Mouse (Mus musculus): ENCODE data around the gene Ap1b1. TPM values are rescaled to one million over a fixed set of nuclear protein-coding genes. Genes with fewer than 3 reads are reported as not detected.

Gene Ap1b1
- polyA plus RNA-seq, 1 experiment from 2014 or later, result 58.6 TPM

- H3K4me1 ChIP-seq, result peaks cover 6% of the 10 kb centered on the region
- H3K27me3 ChIP-seq (replicated peaks; ENCODE audit: low read depth, poor library complexity, severe bottlenecking), result no peaks in the 10 kb centered on the region
- no peak overlapping the region for H3K27ac ChIP-seq (replicated peaks)
- no peaks in the 10 kb centered on the region for H3K9me3 ChIP-seq
- no peak for DNase-seq (ENCODE audit: low spot score)
- 87% methylated on average over 2 of the region's 2 CpGs for WGBS
- H3K4me3 ChIP-seq, result no peak overlapping the region
- H3K36me3 ChIP-seq (replicated peaks), result peaks cover 39% of the 10 kb centered on the region
Measured at GRCm38 (mm10) chr11:4992471-4992870, 5.8 kb downstream of the Ap1b1 start.

- H3K4me1 ChIP-seq, result peaks cover 14% of the 10 kb centered on the region
- H3K27me3 ChIP-seq (replicated peaks; ENCODE audit: low read depth, poor library complexity, severe bottlenecking), result no peaks in the 10 kb centered on the region
- H3K27ac ChIP-seq (replicated peaks), result no peak overlapping the region
- no peak for DNase-seq (ENCODE audit: low spot score)
- peaks cover 31% of the 10 kb centered on the region for H3K36me3 ChIP-seq (replicated peaks)
- no peaks in the 10 kb centered on the region for H3K9me3 ChIP-seq
- 90% methylated on average over 3 of the region's 3 CpGs for WGBS
- H3K4me3 ChIP-seq, result no peak overlapping the region
Measured at GRCm38 (mm10) chr11:4995676-4996075, 9.1 kb downstream of the Ap1b1 start.

- Histone ChIP-seq H3K9me3 (no peaks in the 10 kb centered on the region), H3K27me3 (replicated peaks; ENCODE audit: low read depth, poor library complexity, severe bottlenecking) (no peaks in the 10 kb centered on the region), H3K27ac (replicated peaks) (no peak overlapping the region), H3K4me3 (no peak overlapping the region), H3K36me3 (replicated peaks) (peaks cover 36% of the 10 kb centered on the region), H3K4me1 (peaks cover 14% of the 10 kb centered on the region)
- 89% methylated on average over 5 of the region's 5 CpGs for WGBS
- DNase-seq (ENCODE audit: low spot score), result no peak
Measured at GRCm38 (mm10) chr11:4996621-4997199, 10.1 kb downstream of the Ap1b1 start.

- DNase-seq (ENCODE audit: low spot score), result peak; percentile 47
- no peaks in the 10 kb centered on the region for H3K27me3 ChIP-seq (replicated peaks; ENCODE audit: low read depth, poor library complexity, severe bottlenecking)
- H3K36me3 ChIP-seq (replicated peaks), result peaks cover 42% of the 10 kb centered on the region
- H3K9me3 ChIP-seq, result no peaks in the 10 kb centered on the region
- WGBS, result 23% methylated on average over 3 of the region's 3 CpGs
- H3K4me3 ChIP-seq, result no peak overlapping the region
- peaks cover 14% of the 10 kb centered on the region for H3K4me1 ChIP-seq
- 0 out of 2 replicates have a peak overlapping the region, but pooled peaks have one; percentile 48 for H3K27ac ChIP-seq (replicated peaks)
Measured at GRCm38 (mm10) chr11:4998352-4998751, 11.7 kb downstream of the Ap1b1 start.

GRCm38 (mm10) chr11:4998762-4999161 lies 12.1 kb downstream of the Ap1b1 start:
- Histone ChIP-seq H3K9me3 (no peaks in the 10 kb centered on the region), H3K4me1 (peaks cover 14% of the 10 kb centered on the region), H3K4me3 (no peak overlapping the region), H3K27ac (replicated peaks) (0 out of 2 replicates have a peak overlapping the region, but pooled peaks have one; percentile 37), H3K27me3 (replicated peaks; ENCODE audit: low read depth, poor library complexity, severe bottlenecking) (no peaks in the 10 kb centered on the region), H3K36me3 (replicated peaks) (peaks cover 40% of the 10 kb centered on the region)
- 50% methylated on average over 1 of the region's 1 CpGs for WGBS
- no peak for DNase-seq (ENCODE audit: low spot score)

GRCm38 (mm10) chr11:5000241-5000640 lies 13.6 kb downstream of the Ap1b1 start:
- peaks cover 35% of the 10 kb centered on the region for H3K36me3 ChIP-seq (replicated peaks)
- WGBS, result 89% methylated on average over 1 of the region's 1 CpGs
- H3K27ac ChIP-seq (replicated peaks), result no peak overlapping the region
- no peaks in the 10 kb centered on the region for H3K27me3 ChIP-seq (replicated peaks; ENCODE audit: low read depth, poor library complexity, severe bottlenecking)
- H3K4me1 ChIP-seq, result peaks cover 14% of the 10 kb centered on the region
- H3K9me3 ChIP-seq, result no peaks in the 10 kb centered on the region
- H3K4me3 ChIP-seq, result no peak overlapping the region
- DNase-seq (ENCODE audit: low spot score), result no peak

GRCm38 (mm10) chr11:5002826-5003225 lies 16.2 kb downstream of the Ap1b1 start:
- whole genome bisulfite sequencing, result 89% methylated on average over 4 of the region's 4 CpGs
- DNase-seq (ENCODE audit: low spot score), result no peak
- H3K36me3 ChIP-seq (replicated peaks), result peaks cover 24% of the 10 kb centered on the region

GRCm38 (mm10) chr11:5005528-5005927 lies 18.9 kb downstream of the Ap1b1 start:
- DNase-seq (ENCODE audit: low spot score), result no peak
- no peaks in the 10 kb centered on the region for H3K27me3 ChIP-seq (replicated peaks; ENCODE audit: low read depth, poor library complexity, severe bottlenecking)
- H3K4me1 ChIP-seq, result no peaks in the 10 kb centered on the region
- H3K27ac ChIP-seq (replicated peaks), result no peak overlapping the region
- peaks cover 20% of the 10 kb centered on the region for H3K36me3 ChIP-seq (replicated peaks)
- H3K4me3 ChIP-seq, result no peak overlapping the region
- 94% methylated on average over 2 of the region's 2 CpGs for WGBS
- no peaks in the 10 kb centered on the region for H3K9me3 ChIP-seq

More at GRCm38 (mm10) chr11:5002826-5003225, 16.2 kb downstream of the Ap1b1 start:
- Histone ChIP-seq H3K9me3 (no peaks in the 10 kb centered on the region), H3K27me3 (replicated peaks; ENCODE audit: low read depth, poor library complexity, severe bottlenecking) (no peaks in the 10 kb centered on the region), H3K27ac (replicated peaks) (no peak overlapping the region), H3K4me3 (no peak overlapping the region), H3K4me1 (peaks cover 13% of the 10 kb centered on the region)

GRCm38 (mm10) chr11:5007186-5007585 lies 20.6 kb downstream of the Ap1b1 start:
- 93% methylated on average over 1 of the region's 1 CpGs for WGBS
- Histone ChIP-seq H3K36me3 (replicated peaks) (peaks cover 22% of the 10 kb centered on the region), H3K4me1 (no peaks in the 10 kb centered on the region), H3K9me3 (no peaks in the 10 kb centered on the region), H3K4me3 (no peak overlapping the region), H3K27me3 (replicated peaks; ENCODE audit: low read depth, poor library complexity, severe bottlenecking) (no peaks in the 10 kb centered on the region), H3K27ac (replicated peaks) (no peak overlapping the region)
- DNase-seq (ENCODE audit: low spot score), result no peak

- peaks cover 30% of the 10 kb centered on the region for H3K36me3 ChIP-seq (replicated peaks)
- H3K27me3 ChIP-seq (replicated peaks; ENCODE audit: low read depth, poor library complexity, severe bottlenecking), result no peaks in the 10 kb centered on the region
- DNase-seq (ENCODE audit: low spot score), result no peak
- 85% methylated on average over 3 of the region's 3 CpGs for WGBS
- H3K4me1 ChIP-seq, result no peaks in the 10 kb centered on the region
- no peak overlapping the region for H3K4me3 ChIP-seq
- no peaks in the 10 kb centered on the region for H3K9me3 ChIP-seq
- H3K27ac ChIP-seq (replicated peaks), result no peak overlapping the region
Measured at GRCm38 (mm10) chr11:5008867-5009266, 22.2 kb downstream of the Ap1b1 start.

- H3K9me3 ChIP-seq, result no peaks in the 10 kb centered on the region
- H3K4me1 ChIP-seq, result no peaks in the 10 kb centered on the region
- H3K36me3 ChIP-seq (replicated peaks), result peaks cover 36% of the 10 kb centered on the region
- no peak overlapping the region for H3K4me3 ChIP-seq
- H3K27ac ChIP-seq (replicated peaks), result no peak overlapping the region
- no peaks in the 10 kb centered on the region for H3K27me3 ChIP-seq (replicated peaks; ENCODE audit: low read depth, poor library complexity, severe bottlenecking)
- WGBS, result 89% methylated on average over 3 of the region's 3 CpGs
- DNase-seq (ENCODE audit: low spot score), result no peak
Measured at GRCm38 (mm10) chr11:5009354-5010074, 22.9 kb downstream of the Ap1b1 start.

GRCm38 (mm10) chr11:5010205-5010604 lies 23.6 kb downstream of the Ap1b1 start:
- H3K27ac ChIP-seq (replicated peaks), result no peak overlapping the region
- H3K4me3 ChIP-seq, result no peak overlapping the region
- no peak for DNase-seq (ENCODE audit: low spot score)
- peaks cover 43% of the 10 kb centered on the region for H3K36me3 ChIP-seq (replicated peaks)
- no peaks in the 10 kb centered on the region for H3K4me1 ChIP-seq
- no peaks in the 10 kb centered on the region for H3K9me3 ChIP-seq
- 89% methylated on average over 1 of the region's 1 CpGs for WGBS
- no peaks in the 10 kb centered on the region for H3K27me3 ChIP-seq (replicated peaks; ENCODE audit: low read depth, poor library complexity, severe bottlenecking)

GRCm38 (mm10) chr11:5011480-5011879 lies 24.9 kb downstream of the Ap1b1 start:
- H3K36me3 ChIP-seq (replicated peaks), result peaks cover 55% of the 10 kb centered on the region
- H3K27me3 ChIP-seq (replicated peaks; ENCODE audit: low read depth, poor library complexity, severe bottlenecking), result no peaks in the 10 kb centered on the region
- WGBS, result 73% methylated on average over 1 of the region's 1 CpGs
- no peaks in the 10 kb centered on the region for H3K4me1 ChIP-seq
- H3K27ac ChIP-seq (replicated peaks), result no peak overlapping the region
- no peak overlapping the region for H3K4me3 ChIP-seq
- no peaks in the 10 kb centered on the region for H3K9me3 ChIP-seq
- no peak for DNase-seq (ENCODE audit: low spot score)
